Comparison of ENCODE assay signal across 22 mouse cellular contexts in genomic region chr8:36004387-36004786, GRCm38 (mm10).
A peak's percentile ranks its signal among the peaks of the same experiment; 100 is the strongest.
DNase-seq lines count a peak whose midpoint lies in the region; ATAC-seq and TF ChIP-seq lines count a peak whose summit lies in the region.
"Had no signal": no experiment of that assay in that cellular context is flagged by ENCODE, and none has a peak within 500 bp of the region (broad histone marks: within the 10 kb centered on the region; RNA-seq: fewer than 3 reads in every experiment).

No protein-coding gene starts in this region.

- no peaks in the 10 kb centered on the region for H3K27me3 ChIP-seq in kidney, postnatal 0 days (ENCODE audit: insufficient read depth, low read length)
- H3K27me3 ChIP-seq in lung, embryonic 14.5 days (ENCODE audit: insufficient read depth, low read length), result no peaks in the 10 kb centered on the region
- H3K27me3 ChIP-seq in lung, embryonic 16.5 days (ENCODE audit: control insufficient read depth, insufficient read depth, low read depth, low read length), result no peaks in the 10 kb centered on the region
- H3K27me3 ChIP-seq: embryonic facial prominence, embryonic 13.5 days; embryonic facial prominence, embryonic 15.5 days; forebrain, embryonic 12.5 days had no signal

- WGBS in kidney, postnatal 0 days, result 66% methylated on average over 2 of the region's 2 CpGs
- 39% methylated on average over 2 of the region's 2 CpGs for WGBS in lung, embryonic 14.5 days
- 27% methylated on average over 2 of the region's 2 CpGs for WGBS in lung, embryonic 16.5 days

- no peaks in the 10 kb centered on the region for H3K4me1 ChIP-seq in kidney, postnatal 0 days (replicated peaks; ENCODE audit: insufficient read depth, low read length)
- peaks cover 6% of the 10 kb centered on the region; the same call in 1 of the 2 replicates for H3K4me1 ChIP-seq in lung, embryonic 14.5 days (ENCODE audit: insufficient read depth)
- H3K4me1 ChIP-seq in lung, embryonic 16.5 days (replicated peaks; ENCODE audit: control insufficient read depth, insufficient read depth, low read length), result peaks cover 12% of the 10 kb centered on the region
- H3K4me1 ChIP-seq: embryonic facial prominence, embryonic 13.5 days; embryonic facial prominence, embryonic 15.5 days; forebrain, embryonic 12.5 days had no signal

- TF ChIP-seq CTCF in kidney, postnatal 0 days (IDR thresholded peaks at IDR 0.05; ENCODE audit: low read depth), result no peak
- no peak for TF ChIP-seq CTCF in lung, embryonic 14.5 days (IDR thresholded peaks at IDR 0.05; ENCODE audit: low read depth)

- no peaks in the 10 kb centered on the region for H3K9me3 ChIP-seq in kidney, postnatal 0 days (replicated peaks; ENCODE audit: low read length)
- H3K9me3 ChIP-seq in lung, embryonic 14.5 days (ENCODE audit: low read depth, low read length), result no peaks in the 10 kb centered on the region
- H3K9me3 ChIP-seq in lung, embryonic 16.5 days (ENCODE audit: control insufficient read depth, low read length), result peaks cover 6% of the 10 kb centered on the region; the same call in 1 of the 2 replicates
- H3K9me3 ChIP-seq: embryonic facial prominence, embryonic 15.5 days had no signal

- DNase-seq in kidney, postnatal 0 days (ENCODE audit: low spot score), result peak; percentile 44
- DNase-seq in kidney, adult 9 months, result no peak
- DNase-seq in lung, embryonic 14.5 days, result peak; percentile 80
- DNase-seq in lung, postnatal 10 days, result no peak
- no peak for DNase-seq in lung, postnatal 4 days
- DNase-seq: adrenal gland, adult 2 months; adrenal gland, postnatal 10 days; adrenal gland, postnatal 25 days; cerebellum, adult 11 months; cerebellum, adult 18-20 months; cerebellum, adult 8-10 months; cerebellum, adult 9-11 months; cerebellum, postnatal 14 days; cerebellum, postnatal 36 days; embryo, embryonic 11 days had no signal

- no peaks in the 10 kb centered on the region for H3K36me3 ChIP-seq in kidney, postnatal 0 days (ENCODE audit: insufficient read depth, low read length)
- no peaks in the 10 kb centered on the region for H3K36me3 ChIP-seq in lung, embryonic 14.5 days (ENCODE audit: insufficient read depth)
- H3K36me3 ChIP-seq in lung, embryonic 16.5 days (ENCODE audit: control insufficient read depth, insufficient read depth, low read length), result no peaks in the 10 kb centered on the region
- H3K36me3 ChIP-seq: embryonic facial prominence, embryonic 13.5 days; embryonic facial prominence, embryonic 15.5 days; forebrain, embryonic 10.5 days; forebrain, embryonic 12.5 days had no signal

- no peak overlapping the region for H3K9ac ChIP-seq in kidney, postnatal 0 days (ENCODE audit: low read depth, low read length)
- no peak overlapping the region for H3K9ac ChIP-seq in lung, embryonic 14.5 days
- H3K9ac ChIP-seq in lung, embryonic 16.5 days (ENCODE audit: low read length), result no peak overlapping the region
- H3K9ac ChIP-seq: embryonic facial prominence, embryonic 13.5 days; embryonic facial prominence, embryonic 15.5 days; forebrain, embryonic 12.5 days had no signal

- no peak overlapping the region for H3K4me3 ChIP-seq in kidney, postnatal 0 days (replicated peaks; ENCODE audit: low read depth, low read length)
- H3K4me3 ChIP-seq in lung, embryonic 14.5 days (ENCODE audit: low read depth, low read length), result no peak overlapping the region
- no peak overlapping the region for H3K4me3 ChIP-seq in lung, embryonic 16.5 days (ENCODE audit: low read length)
- H3K4me3 ChIP-seq: embryonic facial prominence, embryonic 13.5 days; embryonic facial prominence, embryonic 15.5 days; erythroblast, embryonic 14.5 days; forebrain, embryonic 10.5 days; forebrain, embryonic 12.5 days had no signal

- no peak overlapping the region for H3K4me2 ChIP-seq in kidney, postnatal 0 days (ENCODE audit: low read length)
- H3K4me2 ChIP-seq in lung, embryonic 14.5 days, result no peak overlapping the region
- no peak overlapping the region for H3K4me2 ChIP-seq in lung, embryonic 16.5 days (ENCODE audit: low read depth, low read length)
- H3K4me2 ChIP-seq: embryonic facial prominence, embryonic 13.5 days; embryonic facial prominence, embryonic 15.5 days; forebrain, embryonic 12.5 days had no signal

- no peak for ATAC-seq in kidney, postnatal 0 days (replicated peaks; ENCODE audit: low FRiP score, low read depth)
- ATAC-seq in lung, embryonic 14.5 days (ENCODE audit: insufficient read depth), result no peak
- peak; percentile 58 for ATAC-seq in lung, embryonic 16.5 days (ENCODE audit: low read depth)
- ATAC-seq: forebrain, embryonic 14.5 days had no signal

- no peak overlapping the region for H3K27ac ChIP-seq in kidney, postnatal 0 days
- no peak overlapping the region for H3K27ac ChIP-seq in lung, embryonic 14.5 days (ENCODE audit: low read depth)
- H3K27ac ChIP-seq in lung, embryonic 16.5 days (ENCODE audit: low read length), result no peak overlapping the region
- H3K27ac ChIP-seq: embryonic facial prominence, embryonic 13.5 days; embryonic facial prominence, embryonic 15.5 days; forebrain, embryonic 10.5 days; forebrain, embryonic 12.5 days had no signal

Comparison
In these comparisons a context has a peak if more than half of its experiments do, and no peak if none do; other contexts are left out.
1. DNase-seq: peak in kidney, postnatal 0 days (single experiment) and lung, embryonic 14.5 days (single experiment); none in kidney, adult 9 months (single experiment), lung, postnatal 10 days (single experiment) and lung, postnatal 4 days (0 of 2).